Mouse (Mus musculus) olfactory bulb, adult 2 months (tissue): ENCODE measurements around the gene Cblb.

Source experiments
- CTCF ChIP-seq: fragments of 200-500 bp; IDR thresholded peaks from 2 replicates; pipeline ENCODE4 v1.5.1; 2012; ENCODE audit warnings: low read depth, mild to moderate bottlenecking, low read length, moderate library complexity; ENCODE audit not compliant: insufficient read depth
- POLR2A ChIP-seq: fragments of 200-500 bp; IDR thresholded peaks from 2 replicates; pipeline ENCODE4 v1.6.1; 2012; ENCODE audit warnings: mild to moderate bottlenecking, low read depth, low read length, moderate library complexity; ENCODE audit not compliant: insufficient read depth

- TF ChIP-seq CTCF: no peak
- TF ChIP-seq POLR2A: no peak
Measured at GRCm38 (mm10) chr16:52159958-52160504, 129.0 kb downstream of the Cblb start.
